Mouse (Mus musculus): Measurements from ENCODE around the gene Sept5.

Gene Sept5

GRCm38 (mm10) chr16:18632816-18633215 lies 3.1 kb upstream of the Sept5 start:
- CTCF ChIA-PET: interaction anchor here (1.8 kb wide), 1 partner anchor 15 kb away, joined by 4 read pairs; no protein-coding TSS in a partner anchor

- CTCF ChIA-PET: interaction anchor here (0.6 to 1.8 kb wide), 3 partner anchors 14 to 901 kb away, joined by 4 to 7 read pairs (median 4); no protein-coding TSS in a partner anchor
These were observed 2.3 kb upstream of the Sept5 start for GRCm38 (mm10) chr16:18632059-18632458.

- CTCF ChIA-PET: interaction anchor here (1.8 kb wide), 1 partner anchor 13 kb away, joined by 4 read pairs; no protein-coding TSS in a partner anchor
These were observed 1.4 kb upstream of the Sept5 start for GRCm38 (mm10) chr16:18631141-18631540.

GRCm38 (mm10) chr16:18630291-18630690 lies 537 bp upstream of the Sept5 start:
- CTCF ChIA-PET: no interaction called here

GRCm38 (mm10) chr16:18628948-18629340 lies 810 bp downstream of the Sept5 start:
- CTCF ChIA-PET: no interaction called here

- CTCF ChIA-PET: no interaction called here
These were observed 1.4 kb downstream of the Sept5 start for GRCm38 (mm10) chr16:18628206-18628947.

GRCm38 (mm10) chr16:18627163-18627562 lies 2.6 kb downstream of the Sept5 start:
- CTCF ChIA-PET: interaction anchor here (0.8 kb wide), 1 partner anchor 25 kb away, joined by 3 read pairs; no protein-coding TSS in a partner anchor

- CTCF ChIA-PET: no interaction called here
These were observed 3.3 kb downstream of the Sept5 start, which contains the start of gene Gm49601 for GRCm38 (mm10) chr16:18626376-18626878. TSS of gene Gm49601 (minus strand) at chr16:18626427.

GRCm38 (mm10) chr16:18625791-18626311 lies 3.9 kb downstream of the Sept5 start:
- CTCF ChIA-PET: no interaction called here

- CTCF ChIA-PET: no interaction called here
These were observed 4.7 kb downstream of the Sept5 start for GRCm38 (mm10) chr16:18625097-18625496.

- CTCF ChIA-PET: no interaction called here
These were observed 5.1 kb downstream of the Sept5 start for GRCm38 (mm10) chr16:18624641-18625040.

- CTCF ChIA-PET: no interaction called here
These were observed 5.8 kb downstream of the Sept5 start for GRCm38 (mm10) chr16:18623751-18624540.

- CTCF ChIA-PET: no interaction called here
These were observed 6.6 kb downstream of the Sept5 start for GRCm38 (mm10) chr16:18622916-18623750.

- CTCF ChIA-PET: no interaction called here
These were observed 7.7 kb downstream of the Sept5 start, which contains the start of gene Gp1bb for GRCm38 (mm10) chr16:18622019-18622418. TSS of gene Gp1bb (minus strand) at chr16:18622403.

GRCm38 (mm10) chr16:18621362-18622001 lies 8.3 kb downstream of the Sept5 start:
- CTCF ChIA-PET: no interaction called here

GRCm38 (mm10) chr16:18620601-18621361 lies 9.0 kb downstream of the Sept5 start:
- CTCF ChIA-PET: interaction anchor here (0.6 kb wide), 1 partner anchor 23 kb away, joined by 3 read pairs; no protein-coding TSS in a partner anchor

- CTCF ChIA-PET: interaction anchor here (0.6 kb wide), 1 partner anchor 24 kb away, joined by 3 read pairs; no protein-coding TSS in a partner anchor
These were observed 9.6 kb downstream of the Sept5 start for GRCm38 (mm10) chr16:18620201-18620600.

GRCm38 (mm10) chr16:18619110-18619509 lies 10.6 kb downstream of the Sept5 start:
- CTCF ChIA-PET: no interaction called here

- CTCF ChIA-PET: interaction anchor here (0.6 to 1.7 kb wide), 3 partner anchors 14 to 185 kb away, joined by 3 to 5 read pairs (median 4); no protein-coding TSS in a partner anchor
These were observed 11.5 kb downstream of the Sept5 start for GRCm38 (mm10) chr16:18618297-18618696.
